Mouse (Mus musculus) thymus, postnatal 10 days (tissue): ENCODE data around the gene Nr1i2.
A peak's percentile ranks its signal among the peaks of the same experiment; 100 is the strongest.
"Not testable (repeated sequence)": the region's sequence is repeated elsewhere in the genome, so short reads cannot be mapped to it uniquely, and the experiment has no call there.

Source experiments
- DNase-seq, 2 experiments: peaks; one replicate each; pipeline ENCODE4 v3.0.0; 2021; ENCODE audit warnings: low spot score in 2 of 2

The Nr1i2 gene

DNA sequence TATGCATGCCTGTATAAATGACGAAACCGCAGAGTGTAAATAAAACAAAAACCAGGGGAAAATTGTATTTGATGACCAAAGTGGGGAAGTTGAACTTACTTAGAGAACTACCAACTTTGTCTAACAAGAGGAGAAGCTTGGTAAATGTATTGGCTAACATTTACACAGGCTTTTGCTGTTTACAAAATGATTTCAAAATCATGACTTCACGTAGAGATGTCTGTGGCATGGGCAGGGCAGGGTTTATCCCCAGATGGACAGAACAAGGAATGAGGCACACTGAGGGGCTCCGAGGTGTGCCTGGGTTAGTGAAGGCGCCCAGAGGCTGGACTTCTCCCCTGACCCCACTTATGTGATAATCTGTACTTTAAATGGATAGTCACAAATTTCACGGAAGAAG lies 7.3 kb downstream of the Nr1i2 start:
- no peak for DNase-seq

DNA sequence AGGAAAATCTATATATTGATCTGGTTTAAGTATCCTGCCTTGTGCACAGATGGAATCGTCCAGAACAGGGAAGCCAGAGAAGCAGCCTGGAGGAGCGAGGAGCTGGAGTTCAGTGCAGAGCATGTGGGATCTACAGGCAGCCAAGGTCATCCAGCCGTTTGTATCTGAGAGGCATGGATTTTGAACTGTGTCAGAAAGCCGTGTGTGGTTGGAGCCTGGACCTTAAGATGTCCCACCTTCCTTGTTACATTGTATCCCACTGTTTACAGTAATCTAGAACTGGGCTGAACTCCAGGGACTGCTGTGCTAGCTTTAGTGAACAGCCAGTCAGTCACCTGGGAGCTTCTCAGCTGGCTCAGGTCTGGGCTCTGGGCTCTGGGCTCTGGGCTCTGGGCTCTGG lies 8.1 kb downstream of the Nr1i2 start:
- no peak for DNase-seq

DNA sequence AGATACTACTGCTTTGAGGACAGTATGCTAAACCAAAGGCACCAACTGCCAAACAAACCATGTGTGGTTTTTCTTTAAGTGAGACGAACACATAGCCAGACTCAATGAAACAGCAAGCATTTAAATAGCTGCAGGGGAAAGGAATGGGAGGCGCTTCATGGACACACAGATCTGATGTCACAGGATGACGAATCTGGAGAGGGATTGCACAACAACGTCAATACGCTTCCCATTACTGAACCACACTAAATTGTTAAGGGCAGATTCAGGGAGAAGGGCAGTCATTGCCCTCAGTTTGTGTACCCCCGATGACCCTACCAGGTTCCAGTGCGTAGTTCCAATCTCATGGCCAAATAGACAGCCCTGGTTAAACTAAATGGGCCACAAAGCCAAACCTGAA lies 8.8 kb downstream of the Nr1i2 start:
- no peak for DNase-seq

DNA sequence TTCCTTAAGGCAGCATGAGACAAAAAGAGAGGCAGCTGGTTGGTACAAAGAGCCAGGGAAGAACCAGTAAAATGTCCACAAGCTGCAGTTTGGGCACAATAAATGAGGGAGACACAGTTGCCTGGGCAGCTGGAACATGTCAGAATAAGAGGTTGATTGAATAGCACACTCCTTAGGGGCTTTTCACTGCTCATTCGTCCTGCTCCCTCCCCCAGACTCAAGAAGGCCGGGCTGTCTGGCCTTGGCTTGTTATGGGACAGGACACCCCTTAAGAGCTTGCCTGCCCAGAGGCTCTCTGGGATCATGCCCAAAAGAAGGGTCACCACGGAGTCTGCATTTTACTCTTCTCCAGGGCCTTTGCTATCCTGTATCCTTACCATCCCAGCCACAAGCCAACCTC lies 11.3 kb downstream of the Nr1i2 start:
- no peak for DNase-seq

DNA sequence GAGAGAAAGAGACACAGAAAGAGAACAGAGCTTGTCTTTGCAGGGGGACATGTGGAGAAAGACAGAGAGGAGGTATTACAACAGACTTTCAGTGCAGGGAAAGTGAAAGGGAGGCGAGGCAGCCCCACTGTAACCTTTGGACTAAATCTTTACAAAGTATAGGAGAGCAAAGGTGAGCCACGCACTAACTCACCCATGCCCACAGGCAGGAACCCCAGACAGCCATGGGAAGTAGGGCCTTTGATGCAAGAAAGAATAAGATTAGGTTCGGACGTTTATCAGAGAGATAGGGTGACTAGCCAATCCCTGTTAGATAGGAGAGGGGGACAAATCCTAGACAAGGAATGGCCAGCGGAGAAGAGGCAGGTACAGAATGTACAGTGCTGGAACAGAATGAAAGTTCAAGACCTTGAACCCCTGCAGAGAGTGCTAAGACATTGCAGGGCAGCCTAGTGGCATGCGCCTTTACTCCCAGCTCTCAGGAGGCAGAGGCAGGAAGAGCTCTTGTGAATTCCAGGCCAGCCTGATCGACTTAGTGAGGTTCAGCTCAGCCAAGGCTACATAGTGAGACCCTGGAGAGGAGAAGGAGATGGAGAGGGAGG lies 12.0 kb downstream of the Nr1i2 start:
- no peak for DNase-seq

DNA sequence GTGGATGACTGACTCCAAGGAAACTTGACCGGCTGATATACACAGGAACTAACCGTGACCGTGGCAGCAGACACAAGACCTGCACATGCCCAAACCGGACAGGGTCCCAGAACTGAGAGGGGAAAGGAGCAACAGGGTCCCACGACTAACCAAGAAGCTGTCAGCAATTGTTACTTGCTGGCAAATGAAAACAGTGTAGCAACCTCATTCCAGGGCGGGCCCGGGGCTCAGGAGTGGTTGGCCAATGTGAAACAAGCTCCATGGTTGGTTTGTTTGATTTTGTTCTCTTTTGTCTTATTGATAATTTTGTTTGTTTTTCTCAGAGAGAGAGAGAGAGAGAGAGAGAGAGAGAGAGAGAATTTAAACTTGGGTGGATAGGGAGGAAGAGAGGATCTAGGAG lies 13.7 kb downstream of the Nr1i2 start:
- DNase-seq = no peak

DNA sequence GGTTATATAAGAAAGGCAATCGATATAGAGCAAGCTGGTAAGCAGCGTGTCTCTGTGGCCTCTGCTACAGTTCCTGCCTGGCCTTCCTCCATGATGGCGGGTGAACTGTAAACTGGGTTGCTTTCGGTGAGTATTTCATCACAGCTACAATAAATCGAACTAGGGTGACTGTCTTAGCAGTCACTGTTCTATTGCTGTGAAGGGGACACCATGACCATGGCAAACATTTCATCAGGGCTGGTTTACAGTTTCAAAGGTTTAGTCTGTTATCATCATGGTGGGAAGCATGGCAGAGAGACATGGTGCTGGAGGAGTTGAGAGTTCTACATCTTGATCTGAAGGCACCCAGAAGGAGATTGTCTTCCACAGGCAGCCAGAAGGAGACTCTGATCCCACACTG lies 14.8 kb downstream of the Nr1i2 start:
- no peak for DNase-seq

DNA sequence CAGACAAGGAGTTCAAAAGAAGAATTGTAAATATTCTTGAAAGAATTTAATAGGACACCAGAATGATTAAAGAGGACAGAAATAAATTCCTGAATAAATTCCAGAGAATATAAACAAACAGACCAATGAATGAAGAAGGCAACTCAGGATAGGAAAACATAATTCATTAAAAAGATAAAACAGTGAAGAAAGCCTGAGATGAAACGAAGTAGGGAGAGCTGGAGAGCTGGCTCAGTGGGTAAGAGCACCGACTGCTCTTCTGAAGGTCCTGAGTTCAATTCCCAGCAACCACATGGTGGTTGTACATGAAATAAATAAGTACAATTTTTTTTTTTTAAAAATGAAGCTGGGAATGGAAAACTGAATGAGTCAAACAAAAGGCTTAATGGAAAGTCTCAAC lies 19.9 kb downstream of the Nr1i2 start:
- no peak for DNase-seq

DNA sequence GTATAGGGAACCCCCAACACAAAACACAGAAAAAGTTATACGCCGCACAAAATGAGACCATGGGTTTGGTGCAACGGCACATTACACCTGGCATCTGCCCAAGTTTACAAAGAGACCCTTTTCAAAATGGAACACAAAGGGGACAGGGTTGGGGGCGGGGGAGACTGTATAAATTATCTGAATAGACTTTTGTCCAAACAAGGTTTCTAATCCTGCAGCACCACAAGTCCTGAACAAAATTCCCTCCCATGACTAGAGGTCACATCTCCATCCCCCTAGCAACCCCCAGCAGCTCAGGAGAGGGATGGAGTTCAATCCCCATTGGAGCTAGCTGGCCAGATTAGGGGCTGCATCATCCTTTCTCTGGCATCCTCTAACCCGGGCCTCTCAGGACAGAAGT lies 22.1 kb downstream of the Nr1i2 start:
- no peak for DNase-seq

DNA sequence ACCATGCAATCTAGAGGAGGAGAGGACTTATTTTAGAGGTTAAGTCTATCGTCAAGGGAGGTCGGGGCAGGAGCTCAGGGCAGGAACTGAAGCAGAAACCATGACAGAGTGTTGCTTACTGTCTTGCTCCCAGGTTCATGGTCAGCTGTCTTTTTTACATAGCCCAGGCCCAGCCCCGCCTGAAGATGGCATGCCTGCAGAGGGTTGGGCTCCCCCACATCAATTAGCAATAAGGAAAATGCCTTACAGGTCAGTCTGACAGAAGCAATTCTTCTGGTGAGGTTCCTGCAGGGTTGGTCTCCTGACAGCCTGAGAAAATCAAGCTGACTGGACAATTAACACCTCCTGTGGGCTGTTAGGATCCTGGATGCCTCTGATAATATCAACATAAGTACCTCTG lies 23.0 kb downstream of the Nr1i2 start:
- no peak for DNase-seq

DNA sequence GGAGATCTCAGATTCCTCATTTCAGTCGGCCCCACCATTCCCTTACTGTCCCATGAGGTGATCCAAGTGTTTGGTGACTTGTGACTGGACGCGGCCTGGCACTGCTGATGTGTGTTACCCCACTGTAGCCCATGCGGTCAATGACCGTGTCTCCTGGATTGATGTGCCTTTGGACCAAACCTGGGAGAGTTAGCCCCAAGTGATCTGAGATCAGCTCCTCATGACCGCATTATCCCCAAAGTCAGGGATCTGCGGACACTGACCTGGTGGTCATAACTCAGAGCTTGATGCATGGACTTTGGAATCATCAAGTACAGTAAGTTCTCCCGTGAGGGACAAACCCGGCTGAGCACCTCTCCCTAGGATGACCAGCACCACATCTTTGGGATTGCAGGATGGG lies 38.7 kb downstream of the Nr1i2 start:
- no peak for DNase-seq

DNA sequence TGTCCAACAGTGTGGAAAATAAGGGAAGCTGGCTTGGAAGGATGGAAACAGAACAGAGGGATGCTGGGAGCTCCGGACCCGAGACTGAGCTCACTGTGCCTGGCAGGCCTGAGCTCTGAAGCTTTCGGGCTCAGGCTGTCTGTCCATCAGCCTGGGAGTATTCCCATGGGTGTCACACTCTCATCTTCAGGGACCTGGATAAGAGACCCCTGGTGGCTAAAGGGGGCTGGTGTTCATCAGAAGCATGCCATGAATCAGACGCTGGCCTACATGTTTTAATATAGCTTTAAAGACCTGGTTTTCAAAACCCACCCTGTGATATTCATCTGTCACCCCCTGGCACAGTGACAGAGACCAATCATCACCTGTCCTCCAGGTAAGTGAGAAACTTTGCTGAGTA lies 39.5 kb downstream of the Nr1i2 start:
- no peak for DNase-seq

DNA sequence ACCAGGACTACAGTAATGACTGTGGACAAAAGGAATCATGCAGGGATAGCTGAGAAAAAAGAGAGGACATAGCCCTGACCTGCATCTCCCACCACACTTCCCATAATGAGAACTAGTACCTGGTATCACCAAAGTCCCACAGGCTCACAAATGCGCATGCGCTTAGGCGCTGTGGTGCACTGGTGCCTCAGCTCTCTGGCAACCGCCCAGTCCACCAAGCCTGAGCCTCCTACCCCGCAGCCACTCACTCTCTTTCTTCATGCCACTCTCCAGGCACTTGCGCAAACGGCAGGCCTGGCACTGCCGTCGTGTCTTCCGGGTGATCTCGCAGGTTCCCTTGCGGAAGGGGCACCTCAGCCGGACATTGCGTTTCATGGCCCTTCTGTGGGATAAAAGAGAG lies 40.6 kb downstream of the Nr1i2 start:
- no peak for DNase-seq

DNA sequence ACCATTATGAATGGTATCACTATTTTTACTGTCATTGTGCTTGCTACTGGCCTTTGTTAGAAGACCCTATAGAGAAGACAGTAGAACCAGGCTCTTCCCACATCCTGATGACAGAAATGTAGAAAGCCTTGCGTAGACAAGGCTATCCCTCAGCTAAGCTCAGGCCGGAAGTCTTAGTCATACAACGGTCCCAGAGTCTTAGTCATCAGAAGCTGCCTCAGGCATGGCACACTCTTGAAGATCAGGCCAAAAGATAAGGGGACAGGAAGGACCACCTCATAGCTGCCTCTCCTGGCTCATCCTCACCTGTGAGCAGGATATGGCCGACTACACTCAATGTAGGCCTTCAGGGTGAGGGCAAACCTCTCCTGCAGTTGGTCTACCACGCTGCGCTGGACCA lies 44.2 kb downstream of the Nr1i2 start:
- no peak for DNase-seq

DNA sequence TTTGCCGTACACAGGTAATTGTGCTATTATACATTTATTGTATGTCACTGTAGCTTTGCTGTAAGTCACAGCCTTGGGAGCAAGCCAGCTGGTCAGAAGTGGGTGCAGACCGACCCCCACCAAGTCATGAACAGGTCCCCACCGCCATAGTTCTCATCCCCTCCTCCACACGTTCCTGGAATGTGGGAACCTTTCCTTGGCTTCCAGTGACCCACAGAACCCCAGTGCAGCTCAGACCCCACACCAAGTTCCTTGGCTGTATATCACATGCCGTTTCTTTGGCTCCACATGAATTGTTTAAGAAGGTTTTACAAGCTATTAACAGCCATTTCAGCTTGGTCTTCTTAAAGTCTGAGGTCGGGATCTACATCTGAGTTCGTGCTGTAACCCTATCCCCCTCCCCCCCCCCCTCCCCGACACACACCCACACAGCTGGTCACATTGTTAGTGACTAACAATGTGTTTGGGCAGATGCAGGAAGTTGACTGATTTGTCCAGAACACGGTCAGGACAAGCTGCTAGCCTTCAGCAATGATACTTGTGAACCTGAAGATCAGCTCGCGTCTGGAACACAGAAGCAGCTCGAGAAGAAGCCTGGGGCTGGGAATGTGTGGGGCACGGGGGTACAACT lies 46.2 kb downstream of the Nr1i2 start:
- no peak for DNase-seq

DNA sequence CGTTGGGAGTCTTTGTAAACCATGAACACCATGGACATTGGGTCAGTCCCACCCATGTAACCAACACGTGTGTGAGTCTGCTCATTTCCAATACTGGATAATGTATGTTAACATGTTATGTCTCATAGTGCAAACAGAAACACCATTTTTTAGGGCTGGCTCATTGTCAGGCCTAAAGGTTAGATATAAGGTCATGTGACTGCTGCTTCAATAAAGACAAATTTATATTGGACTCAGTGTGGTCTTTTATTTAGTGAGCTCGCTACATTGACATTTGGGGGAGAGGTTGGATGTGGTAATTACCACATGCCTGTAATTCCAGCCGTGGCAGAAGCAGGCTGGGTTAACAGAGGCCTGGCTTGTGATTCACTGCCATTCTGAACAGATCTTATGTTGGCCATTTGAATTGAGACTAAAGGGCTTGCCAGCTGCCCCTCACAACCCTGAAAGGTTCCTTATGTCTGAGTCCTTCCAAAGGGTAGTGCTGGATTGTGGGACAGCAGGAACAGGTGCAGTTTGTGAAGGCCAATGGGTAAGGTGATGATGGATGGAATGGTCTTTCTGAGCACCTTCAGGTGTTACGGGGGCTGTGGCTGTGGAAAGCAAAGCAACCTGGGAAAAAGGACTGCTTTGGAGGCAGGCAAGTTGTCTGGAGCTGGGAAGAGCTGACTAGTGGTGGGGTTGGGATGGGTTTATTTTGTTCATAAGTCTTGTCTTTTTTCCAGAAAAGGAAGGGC lies 48.6 kb downstream of the Nr1i2 start:
- DNase-seq = no peak

DNA sequence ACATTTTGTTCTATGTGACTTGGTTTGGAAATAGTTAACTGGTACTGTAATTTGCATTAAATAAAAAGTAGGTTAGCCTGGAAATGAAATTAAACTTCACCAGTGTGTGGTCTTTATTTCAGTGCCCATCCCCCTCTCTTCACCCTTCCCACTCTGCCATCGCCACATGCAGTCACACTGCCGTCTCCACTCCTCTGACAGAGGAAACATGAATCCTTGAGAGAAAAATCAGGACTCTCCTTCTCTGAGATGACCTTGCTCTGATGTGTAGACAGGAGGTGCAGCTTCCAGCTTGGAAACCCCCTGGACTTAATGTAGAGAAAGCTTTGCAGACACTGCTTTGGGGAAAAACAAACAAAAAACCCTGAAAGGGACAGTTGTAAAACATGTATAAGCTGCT lies 49.2 kb downstream of the Nr1i2 start:
- DNase-seq = no peak

DNA sequence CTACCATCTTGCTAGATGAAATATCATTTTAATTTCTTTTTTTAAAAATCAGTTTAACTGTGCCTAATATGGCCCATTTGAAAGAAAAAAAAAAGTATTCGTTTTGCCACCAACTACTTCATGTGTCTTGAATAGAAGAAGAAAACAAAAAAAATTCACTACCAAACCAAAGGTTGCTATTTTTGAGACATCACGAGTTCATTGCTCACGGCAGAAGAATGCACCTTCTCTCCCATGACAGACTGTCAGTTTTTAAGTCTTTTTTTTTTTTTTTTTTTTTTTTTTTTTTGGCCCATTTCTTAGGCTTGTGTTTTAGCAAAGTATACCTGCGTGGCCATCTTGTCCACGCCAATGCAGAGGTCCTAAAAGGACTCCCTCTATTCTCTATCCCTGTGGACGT lies 50.5 kb downstream of the Nr1i2 start:
- no peak for DNase-seq

DNA sequence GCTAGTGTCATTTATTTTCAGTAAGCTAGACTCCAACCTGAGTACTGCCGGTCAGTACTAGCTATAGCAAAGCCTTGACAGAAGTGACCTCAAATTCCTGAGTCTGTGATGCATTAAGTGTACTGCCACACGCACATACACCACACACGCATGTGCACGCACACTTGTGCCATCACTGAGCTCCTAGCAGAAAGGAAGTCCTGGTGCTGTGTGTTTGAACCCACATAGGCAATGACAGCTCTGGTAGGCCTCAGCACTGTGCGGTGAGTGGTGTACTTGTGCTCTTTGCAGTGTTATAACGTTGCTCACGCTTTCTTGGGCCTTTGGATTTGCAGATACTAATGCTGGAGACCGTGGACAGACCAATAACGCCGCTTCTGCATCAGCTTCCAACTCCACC lies 54.5 kb downstream of the Nr1i2 start:
- no peak for DNase-seq

DNA sequence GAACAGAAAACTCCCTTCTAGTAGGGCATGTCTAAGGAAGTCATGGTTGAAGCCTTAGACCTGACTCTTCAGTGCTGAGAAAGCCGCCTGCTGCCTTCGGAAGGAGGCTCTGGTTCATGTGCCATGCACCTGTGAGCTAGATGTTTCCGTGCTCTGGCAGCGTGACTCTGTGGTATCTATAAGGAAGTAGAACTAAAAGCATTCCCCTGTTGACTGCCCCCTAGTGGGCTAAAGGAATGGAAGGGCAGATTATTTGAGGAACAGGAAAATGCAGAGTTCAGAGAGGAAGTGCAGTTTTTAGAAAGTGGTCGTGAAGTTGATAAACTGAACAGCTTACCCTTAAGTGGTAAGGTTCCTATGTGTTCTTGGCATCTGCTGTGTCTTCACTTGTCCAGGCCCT lies 54.9 kb downstream of the Nr1i2 start:
- peak; percentile 78 to 86 for DNase-seq

DNA sequence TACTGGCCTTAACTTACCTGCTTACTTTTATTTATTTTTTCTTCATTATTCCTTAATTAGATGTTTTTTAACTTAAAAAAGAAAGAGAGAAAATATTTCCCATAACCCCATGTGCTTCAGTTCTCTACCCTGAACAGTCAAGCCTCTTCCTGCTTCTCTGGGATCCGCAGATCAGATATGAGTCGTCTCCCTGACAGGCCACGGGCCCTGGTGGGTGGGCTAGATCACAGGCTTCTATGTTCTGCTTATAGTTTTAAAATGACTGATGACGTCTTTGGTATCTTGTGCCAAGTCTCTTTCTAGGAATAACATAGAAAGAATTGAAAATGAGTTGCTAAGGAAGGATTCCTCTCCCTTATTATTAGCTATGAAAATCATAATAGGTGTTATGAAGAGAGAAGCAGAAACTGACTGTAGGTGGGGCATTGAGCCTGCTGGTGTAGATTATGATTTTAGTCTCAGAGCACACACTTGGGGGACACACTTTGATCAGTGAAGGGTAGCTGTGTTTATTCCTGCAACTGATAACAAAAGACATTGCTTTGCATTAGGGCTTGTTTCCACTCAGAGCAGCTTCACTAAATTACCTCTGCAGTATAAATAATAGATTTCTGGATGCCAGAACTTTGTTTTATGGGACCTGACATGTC lies 57.6 kb downstream of the Nr1i2 start:
- no peak for DNase-seq

DNA sequence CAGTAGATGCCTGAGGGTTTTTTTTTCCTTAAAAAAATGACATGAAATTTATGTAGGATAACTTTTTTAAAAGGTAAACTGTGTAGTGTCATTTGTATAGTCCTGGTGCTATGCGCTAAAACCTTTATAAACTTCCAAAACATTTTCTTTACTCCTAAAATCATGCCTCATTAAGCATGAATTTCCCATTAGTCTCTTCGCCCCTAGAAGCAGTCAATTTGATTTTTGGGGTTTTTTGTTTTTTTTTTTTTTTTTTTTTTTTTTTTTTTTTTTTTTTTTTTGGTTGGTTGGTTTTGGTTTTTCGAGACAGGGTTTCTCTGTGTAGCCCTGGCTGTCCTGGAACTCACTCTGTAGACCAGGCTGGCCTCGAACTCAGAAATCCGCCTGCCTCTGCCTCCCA lies 72.1 kb downstream of the Nr1i2 start:
- DNase-seq = not testable (repeated sequence)

DNA sequence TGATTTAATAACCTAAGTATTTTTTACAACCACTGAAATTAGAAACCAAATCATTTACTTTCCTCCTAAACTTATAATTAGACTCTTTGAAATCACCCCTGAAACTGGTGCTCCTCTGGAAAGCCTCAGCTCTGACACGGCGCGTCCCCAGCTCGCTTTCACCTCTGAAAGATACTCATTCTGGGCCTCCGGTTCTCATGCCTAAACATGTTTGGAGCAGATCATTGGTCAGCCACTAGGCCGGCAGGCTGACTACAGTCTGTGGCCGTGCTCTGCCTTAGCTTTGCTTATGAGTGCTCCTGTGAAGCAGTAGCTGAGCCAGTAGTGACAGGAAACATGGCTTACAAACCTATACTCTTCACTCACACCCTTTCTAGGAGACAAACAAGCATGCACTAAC lies 89.4 kb downstream of the Nr1i2 start:
- no peak for DNase-seq
